Mouse (Mus musculus) ES-Bruce4 (cell line): ENCODE measurements around the gene Enah. TPM values are rescaled to one million over a fixed set of nuclear protein-coding genes. Genes with fewer than 3 reads are reported as not detected.

Experiments used
- H3K27ac ChIP-seq: 2 replicates; pipeline ENCODE4 v1.5.1; 2012; ENCODE audit warnings: low read length, inconsistent platforms; ENCODE audit not compliant: insufficient read depth
- H3K27me3 ChIP-seq: 2 replicates; pipeline ENCODE4 v1.6.1; 2012; ENCODE audit warnings: mild to moderate bottlenecking, low read length, inconsistent platforms; ENCODE audit not compliant: control insufficient read depth, poor library complexity, insufficient read depth, severe bottlenecking
- H3K36me3 ChIP-seq: 2 replicates; pipeline ENCODE4 v1.6.1; 2012; ENCODE audit warnings: inconsistent platforms, mild to moderate bottlenecking, low read length, moderate library complexity; ENCODE audit not compliant: control insufficient read depth, poor library complexity, insufficient read depth, severe bottlenecking
- H3K4me1 ChIP-seq: one replicate; pipeline ENCODE4 v1.8.1; 2011; ENCODE audit warnings: low read length; ENCODE audit not compliant: control insufficient read depth, insufficient read depth
- H3K4me3 ChIP-seq: 2 replicates; pipeline ENCODE4 v1.5.1; 2011; ENCODE audit warnings: low read depth, mild to moderate bottlenecking, low read length
- H3K9ac ChIP-seq: 2 replicates; pipeline ENCODE4 v1.6.1; 2012; ENCODE audit warnings: low read depth, mild to moderate bottlenecking, inconsistent platforms; ENCODE audit not compliant: poor library complexity, severe bottlenecking
- H3K9me3 ChIP-seq: replicated peaks from 2 replicates; pipeline ENCODE4 v1.6.1; 2012; ENCODE audit warnings: mild to moderate bottlenecking, low read length, inconsistent platforms; ENCODE audit not compliant: control insufficient read depth, poor library complexity, insufficient read depth, severe bottlenecking
- CTCF ChIP-seq: IDR thresholded peaks from one replicate; pipeline ENCODE4 v1.8.1; 2011; ENCODE audit warnings: low read depth, low read length
- EP300 ChIP-seq: IDR thresholded peaks from 2 replicates; pipeline ENCODE4 v1.6.1; 2011; ENCODE audit warnings: low read depth, low read length; ENCODE audit not compliant: insufficient read depth
- POLR2A ChIP-seq: IDR thresholded peaks from one replicate; pipeline ENCODE4 v1.8.1; 2011; ENCODE audit warnings: low read length; ENCODE audit not compliant: insufficient read depth
- polyA plus RNA-seq: library from polyadenylated mRNA; stranded (reverse); fragments of >200 nt; gene quantifications from 2 replicates; pipeline ENCODE4 v1.2.4, GENCODE M21; 2011; ENCODE audit warnings: low read depth; ENCODE audit not compliant: missing spikeins, insufficient read depth, insufficient read length

The Enah gene
- polyA plus RNA-seq, 1 experiment: 369 TPM

DNA sequence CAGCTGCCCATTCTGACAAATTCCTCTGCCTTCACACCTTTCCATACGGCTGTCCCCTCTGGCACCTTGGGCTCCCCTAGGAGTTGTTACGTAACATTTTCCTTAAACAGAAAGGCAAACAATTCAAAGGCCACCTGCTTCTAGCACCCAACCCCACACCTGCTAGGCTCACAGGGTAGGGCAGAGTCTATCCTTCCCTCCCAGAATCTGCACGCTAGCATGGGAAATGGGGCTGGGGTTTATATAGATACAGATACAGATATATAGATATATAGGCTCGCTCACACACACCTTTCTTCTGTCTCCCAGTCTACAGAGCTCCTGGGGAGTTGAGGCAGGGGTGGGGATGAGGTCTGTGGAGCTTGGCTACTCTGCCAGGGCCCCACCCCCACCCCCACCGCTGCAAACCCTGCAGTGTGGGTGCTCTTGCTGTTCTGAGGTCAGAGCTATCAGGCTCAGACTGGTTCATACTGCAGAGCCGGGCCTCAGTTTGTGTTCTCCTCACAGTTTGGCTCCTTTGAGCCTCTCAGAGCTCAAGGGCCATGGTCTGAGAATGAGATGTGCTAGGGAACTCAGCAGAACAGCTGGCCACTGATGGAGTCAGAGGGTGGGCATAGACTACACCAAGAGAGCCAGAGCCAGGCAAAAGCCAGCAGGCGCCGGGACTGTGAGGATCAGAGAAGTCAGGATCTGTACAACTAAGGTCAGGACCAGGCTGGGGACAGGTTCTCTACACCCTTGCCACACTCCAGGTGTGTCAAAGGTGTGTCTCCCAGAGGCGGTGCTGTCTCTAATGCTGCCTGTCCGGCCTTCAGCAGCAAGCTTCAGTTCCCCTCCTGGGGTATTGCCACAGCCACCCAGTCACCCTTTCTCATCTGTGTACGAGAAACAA, 154.6 kb downstream of the Enah start:
- TF ChIP-seq POLR2A (no peak), CTCF (no peak), EP300 (no peak)
- Histone ChIP-seq H3K4me1 (peaks cover 6% of the 10 kb centered on the region), H3K27me3 (no peaks in the 10 kb centered on the region), H3K4me3 (no peak overlapping the region), H3K27ac (no peak overlapping the region), H3K9ac (no peak overlapping the region), H3K9me3 (peaks cover 6% of the 10 kb centered on the region), H3K36me3 (no peaks in the 10 kb centered on the region)

GRCm38 (mm10) chr1:181863431-181863830, 156.4 kb downstream of the Enah start:
- no peaks in the 10 kb centered on the region for H3K27me3 ChIP-seq
- no peak overlapping the region for H3K27ac ChIP-seq
- TF ChIP-seq CTCF (no peak), POLR2A (no peak), EP300 (no peak)
- no peak overlapping the region for H3K4me3 ChIP-seq
- H3K36me3 ChIP-seq: no peaks in the 10 kb centered on the region
- no peak overlapping the region for H3K9ac ChIP-seq
- peaks cover 6% of the 10 kb centered on the region for H3K4me1 ChIP-seq
- H3K9me3 ChIP-seq: peaks cover 6% of the 10 kb centered on the region

DNA sequence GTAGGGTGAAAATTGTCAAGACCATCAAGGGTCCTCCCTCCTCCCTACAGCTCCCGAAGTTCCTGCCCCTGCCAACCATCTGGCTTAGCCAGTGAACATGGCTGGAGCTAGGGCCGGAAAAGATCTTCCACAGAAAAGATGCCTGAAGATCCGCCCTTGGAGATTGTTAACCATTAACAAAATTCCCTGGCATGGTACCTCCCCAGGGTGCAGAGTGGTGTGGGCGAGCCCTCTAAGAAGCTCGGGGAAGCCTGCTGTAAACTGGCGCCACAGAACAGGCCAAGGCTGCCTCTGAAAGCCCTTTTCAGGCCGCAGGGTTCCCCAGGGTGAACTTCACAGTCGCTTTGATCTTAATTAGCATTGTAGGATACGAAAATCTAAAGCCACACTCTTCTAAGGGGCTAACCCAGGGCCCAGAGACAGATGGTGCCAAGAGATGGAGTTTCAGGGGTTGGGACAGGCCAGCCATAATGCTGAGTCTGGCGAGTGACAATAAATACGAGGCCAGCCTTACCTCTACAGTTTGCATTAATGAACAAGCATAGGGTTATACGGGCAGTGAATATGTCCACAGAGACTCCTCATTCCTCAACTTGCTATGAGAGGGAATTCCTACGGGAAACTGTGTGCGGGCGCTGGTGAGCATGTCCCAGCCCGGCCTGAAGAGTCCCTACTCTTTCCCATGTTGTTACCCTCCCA, 157.0 kb downstream of the Enah start:
- H3K9me3 ChIP-seq: peaks cover 4% of the 10 kb centered on the region
- H3K4me3 ChIP-seq: no peak overlapping the region
- no peaks in the 10 kb centered on the region for H3K27me3 ChIP-seq
- H3K36me3 ChIP-seq: no peaks in the 10 kb centered on the region
- peaks cover 6% of the 10 kb centered on the region for H3K4me1 ChIP-seq
- H3K9ac ChIP-seq: no peak overlapping the region
- H3K27ac ChIP-seq: no peak overlapping the region
- TF ChIP-seq POLR2A (no peak), CTCF (no peak), EP300 (no peak)

GRCm38 (mm10) chr1:181861181-181861902, 158.4 kb downstream of the Enah start:
- TF ChIP-seq POLR2A (no peak), EP300 (no peak), CTCF (no peak)
- no peak overlapping the region for H3K4me3 ChIP-seq
- peaks cover 4% of the 10 kb centered on the region; the same call in 1 of the 2 replicates for H3K9me3 ChIP-seq
- no peaks in the 10 kb centered on the region for H3K27me3 ChIP-seq
- peak overlapping the region; percentile 95 for H3K27ac ChIP-seq
- H3K9ac ChIP-seq: no peak overlapping the region
- peaks cover 6% of the 10 kb centered on the region for H3K4me1 ChIP-seq
- no peaks in the 10 kb centered on the region for H3K36me3 ChIP-seq

DNA sequence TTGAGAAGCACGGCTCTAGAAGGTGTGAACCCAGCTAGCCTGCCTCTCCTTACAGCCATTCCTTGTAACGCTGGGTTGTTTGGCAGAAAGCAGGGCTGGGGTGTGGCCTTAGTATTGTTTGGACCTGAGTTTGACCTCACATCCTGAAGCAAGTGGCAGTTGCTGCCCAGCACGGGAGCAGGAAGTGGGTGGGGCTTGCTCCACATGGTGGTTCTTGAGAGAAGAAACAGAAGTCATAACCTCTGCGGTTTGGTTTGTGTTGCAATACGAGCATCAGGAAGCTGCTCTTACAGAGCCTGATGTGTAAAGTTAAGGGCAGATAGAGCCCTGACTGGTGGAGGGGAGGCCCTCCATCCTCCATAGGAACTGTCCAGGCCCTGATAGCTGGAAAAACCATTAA, 159.1 kb downstream of the Enah start:
- Histone ChIP-seq H3K4me3 (no peak overlapping the region), H3K4me1 (peaks cover 3% of the 10 kb centered on the region), H3K27ac (peak overlapping the region; percentile 95), H3K27me3 (no peaks in the 10 kb centered on the region), H3K9me3 (peaks cover 4% of the 10 kb centered on the region; the same call in 1 of the 2 replicates), H3K36me3 (no peaks in the 10 kb centered on the region), H3K9ac (no peak overlapping the region)
- TF ChIP-seq EP300 (peak; percentile 97), POLR2A (no peak), CTCF (no peak)
